9 mouse cellular contexts compared by ENCODE assay signal in genomic region chr5:76855829-76856600, GRCm38 (mm10). TPM values are rescaled to one million over a fixed set of nuclear protein-coding genes. Genes with fewer than 3 reads are reported as not detected.
DNase-seq lines count a peak whose midpoint lies in the region; ATAC-seq lines count a peak whose summit lies in the region.
"Had no signal": no experiment of that assay in that cellular context is flagged by ENCODE, and none has a peak within 500 bp of the region (broad histone marks: within the 10 kb centered on the region; RNA-seq: fewer than 3 reads in every experiment).

No protein-coding gene starts in this region.

- peak overlapping the region; percentile 41 for H3K4me3 ChIP-seq in kidney, embryonic 15.5 days (replicated peaks)
- H3K4me3 ChIP-seq in embryonic facial prominence, embryonic 10.5 days, result peak overlapping the region; percentile 54
- H3K4me3 ChIP-seq in intestine, embryonic 16.5 days (ENCODE audit: low read length), result peak overlapping the region; percentile 43

- WGBS in kidney, embryonic 15.5 days, result 23% methylated on average over 25 of the region's 25 CpGs
- WGBS in embryonic facial prominence, embryonic 10.5 days, result 20% methylated on average over 25 of the region's 25 CpGs
- 34% methylated on average over 25 of the region's 25 CpGs for WGBS in intestine, embryonic 16.5 days

- no peak for ATAC-seq in kidney, embryonic 15.5 days (replicated peaks; ENCODE audit: low FRiP score)
- no peak for ATAC-seq in intestine, embryonic 16.5 days

- H3K9ac ChIP-seq in kidney, embryonic 15.5 days, result 0 out of 2 replicates have a peak overlapping the region, but pooled peaks have one; percentile 44
- peak overlapping the region; percentile 51 for H3K9ac ChIP-seq in intestine, embryonic 16.5 days (ENCODE audit: low read depth, low read length)

- no peak for DNase-seq in kidney, adult 8-10 months
- DNase-seq in embryonic facial prominence, embryonic 10.5 days (ENCODE audit: low spot score), result peak; percentile 17
- peak; percentile 35 for DNase-seq in neural tube, embryonic 10.5 days (ENCODE audit: extremely low spot score, low spot score)
- DNase-seq in gastrocnemius, postnatal 10 days, result no peak
- DNase-seq in urinary bladder, postnatal 25 days (ENCODE audit: low spot score), result no peak
- no peak for DNase-seq in spleen, postnatal 10 days (ENCODE audit: low spot score in 2 of 2)
- DNase-seq: cerebellum, postnatal 14 days had no signal

- H3K4me1 ChIP-seq in kidney, embryonic 15.5 days, result peaks cover 22% of the 10 kb centered on the region
- peaks cover 25% of the 10 kb centered on the region for H3K4me1 ChIP-seq in embryonic facial prominence, embryonic 10.5 days
- H3K4me1 ChIP-seq in intestine, embryonic 16.5 days (ENCODE audit: control insufficient read depth, insufficient read depth, low read length), result no peaks in the 10 kb centered on the region; the same call in 1 of the 2 replicates

- no peak overlapping the region for H3K27ac ChIP-seq in kidney, embryonic 15.5 days
- peak overlapping the region; percentile 51; the same call in 1 of the 2 replicates for H3K27ac ChIP-seq in embryonic facial prominence, embryonic 10.5 days (replicated peaks)
- no peak overlapping the region for H3K27ac ChIP-seq in intestine, embryonic 16.5 days (ENCODE audit: low read length)

- peaks cover 5% of the 10 kb centered on the region; the same call in 1 of the 2 replicates for H3K36me3 ChIP-seq in kidney, embryonic 15.5 days
- peaks cover 72% of the 10 kb centered on the region for H3K36me3 ChIP-seq in embryonic facial prominence, embryonic 10.5 days (replicated peaks)
- peaks cover 5% of the 10 kb centered on the region for H3K36me3 ChIP-seq in intestine, embryonic 16.5 days (ENCODE audit: control insufficient read depth, insufficient read depth, low read length)

- peaks cover 43% of the 10 kb centered on the region for H3K27me3 ChIP-seq in kidney, embryonic 15.5 days
- peaks cover 54% of the 10 kb centered on the region for H3K27me3 ChIP-seq in embryonic facial prominence, embryonic 10.5 days (replicated peaks; ENCODE audit: low read depth, poor library complexity, severe bottlenecking)
- 0 out of 2 replicates have a peak, but pooled peaks cover 3% of the 10 kb centered on the region for H3K27me3 ChIP-seq in intestine, embryonic 16.5 days (replicated peaks; ENCODE audit: control insufficient read depth, insufficient read depth, low read length)

- H3K4me2 ChIP-seq in kidney, embryonic 15.5 days, result peak overlapping the region; percentile 85
- peak overlapping the region; percentile 71 for H3K4me2 ChIP-seq in intestine, embryonic 16.5 days (ENCODE audit: low read depth, low read length)

- no peaks in the 10 kb centered on the region for H3K9me3 ChIP-seq in kidney, embryonic 15.5 days (replicated peaks)
- no peaks in the 10 kb centered on the region for H3K9me3 ChIP-seq in embryonic facial prominence, embryonic 10.5 days
- H3K9me3 ChIP-seq in intestine, embryonic 16.5 days (ENCODE audit: control insufficient read depth, low read length), result no peaks in the 10 kb centered on the region

RNA-seq across cellular contexts. Expression of gene Aasdh, which starts 49.3 kb away (rescaled TPM):
- polyA plus RNA-seq in kidney, embryonic 15.5 days (2015; fragmentation: Nextera tagmentation; extraction: Ambion mirVana), result 16.8 and 18.1 TPM in 2 replicates
- 23.2 and 26.2 TPM in 2 replicates for polyA plus RNA-seq in embryonic facial prominence, embryonic 10.5 days (2016; fragmentation: Nextera tagmentation; extraction: Ambion mirVana)
- 13.6 and 15.0 TPM in 2 replicates for polyA plus RNA-seq in intestine, embryonic 16.5 days (2015; fragmentation: Nextera tagmentation; extraction: Ambion mirVana)
- 10 to 100 TPM; 10.6 to 12.2 TPM for total RNA-seq in gastrocnemius, postnatal 10 days (2021)

Comparison
In these comparisons a context has a peak if more than half of its experiments do, and no peak if none do; other contexts are left out.
1. DNase-seq: peak in embryonic facial prominence, embryonic 10.5 days (single experiment) and neural tube, embryonic 10.5 days (single experiment); none in kidney, adult 8-10 months (0 of 2), gastrocnemius, postnatal 10 days (single experiment), urinary bladder, postnatal 25 days (single experiment) and spleen, postnatal 10 days (0 of 2).
2. Peak in every context shown above with its lines, with median percentiles within 50 percentile points of each other: H3K4me3 ChIP-seq.